Mouse (Mus musculus): ENCODE results near the gene H3f3a. TPM values are rescaled to one million over a fixed set of nuclear protein-coding genes. Genes with fewer than 3 reads are reported as not detected.
A peak's percentile ranks its signal among the peaks of the same experiment; 100 is the strongest.

The H3f3a gene
- polyA plus RNA-seq, 2 experiments, result 1,021 to 2,262 TPM

DNA sequence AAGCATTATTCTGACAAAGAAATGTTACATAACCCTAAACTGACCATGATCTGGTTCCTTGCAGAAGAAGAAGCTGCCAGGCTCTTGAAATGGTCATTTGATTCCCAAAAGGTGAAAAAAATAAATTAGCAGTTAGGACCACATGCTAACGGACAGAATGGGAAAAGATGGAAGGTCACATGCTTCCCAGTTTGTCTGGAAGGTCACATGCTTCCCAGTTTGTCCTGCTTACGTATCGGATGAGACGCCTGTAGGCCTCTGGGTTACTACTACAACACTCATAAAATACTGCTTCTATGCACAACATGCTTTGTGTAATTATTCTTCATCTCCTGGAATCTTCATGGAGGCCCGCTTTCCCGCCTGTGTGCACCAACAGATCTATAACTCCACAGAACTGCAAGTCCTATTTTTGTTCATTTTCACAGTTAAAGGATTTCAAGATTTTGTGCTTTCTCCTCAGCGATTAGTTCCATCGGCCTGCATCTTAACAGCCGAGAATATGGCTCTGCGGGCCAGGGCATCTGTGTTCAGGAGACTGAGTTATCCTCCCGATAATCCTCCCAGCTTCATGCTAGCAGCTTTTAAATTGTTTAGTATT is 36.1 kb upstream of the H3f3a start:
- Histone ChIP-seq H3K36me3 (replicated peaks; ENCODE audit: control insufficient read depth, insufficient read depth, low read depth) (peaks cover 9% of the 10 kb centered on the region), H3K9ac (replicated peaks) (peak overlapping the region; percentile 93), H3K27me3 (ENCODE audit: control insufficient read depth, insufficient read depth, low read length) (no peaks in the 10 kb centered on the region), H3K27ac (peak overlapping the region; percentile 98), H3K4me1 (replicated peaks; ENCODE audit: control insufficient read depth in 2 of 2, insufficient read depth in 2 of 2, low read length in 1 of 2) (peaks cover 35 to 39% of the 10 kb centered on the region in 2 experiments), H3K9me3 (ENCODE audit: control insufficient read depth, low read length) (no peaks in the 10 kb centered on the region), H3K4me3 (ENCODE audit: insufficient read depth in 1 of 2, low read depth in 2 of 2, low read length in 2 of 2) (peak overlapping the region; percentile 41 to 60), H3K4me2 (ENCODE audit: low read depth) (peak overlapping the region; percentile 96)
- ATAC-seq (ENCODE audit: insufficient read depth) (no peak), DNase-seq (ENCODE audit: low read depth in 3 of 3, low spot score in 3 of 3) (no peak)
- TF ChIP-seq CTCF (IDR thresholded peaks at IDR 0.05; ENCODE audit: low read depth), result no peak
- WGBS (ENCODE audit: insufficient replicate concordance), result 34% methylated on average over 11 of the region's 11 CpGs

DNA sequence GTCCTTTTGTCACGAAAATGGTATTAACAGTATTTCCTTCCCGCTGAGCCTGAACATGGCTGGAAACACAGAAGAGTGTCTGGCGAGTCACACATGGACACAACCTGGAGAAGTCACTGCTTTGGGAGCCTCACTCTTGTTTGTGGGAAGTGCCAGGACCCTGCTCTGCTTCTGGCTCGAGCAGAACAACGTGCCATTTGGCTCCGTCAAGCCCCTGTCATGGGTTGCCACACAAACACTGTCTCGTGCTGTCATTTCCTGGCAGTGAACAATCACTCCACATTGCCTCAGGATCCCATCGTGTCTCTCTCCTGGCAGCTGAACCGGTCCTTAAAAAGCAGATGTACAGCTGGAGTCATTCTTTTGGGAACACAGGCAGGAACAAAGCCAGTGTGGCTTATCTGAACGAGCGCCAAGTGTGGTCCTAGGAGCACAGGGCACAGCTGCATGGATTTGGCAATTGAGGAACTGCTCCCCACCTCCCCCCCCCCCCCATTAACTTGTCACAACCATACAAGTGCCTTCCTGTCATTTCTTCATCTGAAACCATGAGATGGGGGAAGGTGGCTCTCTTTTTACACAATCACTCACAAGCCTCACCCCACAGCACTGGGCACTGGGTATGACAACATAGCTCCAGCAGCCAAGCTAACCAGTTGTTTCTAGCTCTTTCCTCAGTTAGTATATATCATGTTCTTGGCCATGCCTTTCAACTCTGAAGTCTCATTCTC is 34.9 kb upstream of the H3f3a start:
- Histone ChIP-seq H3K36me3 (replicated peaks; ENCODE audit: control insufficient read depth, insufficient read depth, low read depth) (peaks cover 7% of the 10 kb centered on the region; the same call in 1 of the 2 replicates), H3K27me3 (ENCODE audit: control insufficient read depth, insufficient read depth, low read length) (no peaks in the 10 kb centered on the region), H3K9ac (replicated peaks) (peak overlapping the region; percentile 82), H3K4me2 (ENCODE audit: low read depth) (peak overlapping the region; percentile 96), H3K4me3 (ENCODE audit: insufficient read depth in 1 of 2, low read depth in 2 of 2, low read length in 2 of 2) (peak overlapping the region; percentile 49 to 53), H3K27ac (peak overlapping the region; percentile 98), H3K4me1 (replicated peaks; ENCODE audit: control insufficient read depth in 2 of 2, insufficient read depth in 2 of 2, low read length in 1 of 2) (peaks cover 35 to 37% of the 10 kb centered on the region in 2 experiments), H3K9me3 (ENCODE audit: control insufficient read depth, low read length) (no peaks in the 10 kb centered on the region)
- 9% methylated on average over 11 of the region's 11 CpGs for WGBS (ENCODE audit: insufficient replicate concordance)
- TF ChIP-seq EP300 (IDR thresholded peaks at IDR 0.05; ENCODE audit: low read depth) (no peak), CTCF (IDR thresholded peaks at IDR 0.05; ENCODE audit: low read depth) (no peak)
- peak; percentile 37 to 55 (median 37) for DNase-seq (ENCODE audit: low read depth in 3 of 3, low spot score in 3 of 3)
- no peak for ATAC-seq (ENCODE audit: insufficient read depth)

DNA sequence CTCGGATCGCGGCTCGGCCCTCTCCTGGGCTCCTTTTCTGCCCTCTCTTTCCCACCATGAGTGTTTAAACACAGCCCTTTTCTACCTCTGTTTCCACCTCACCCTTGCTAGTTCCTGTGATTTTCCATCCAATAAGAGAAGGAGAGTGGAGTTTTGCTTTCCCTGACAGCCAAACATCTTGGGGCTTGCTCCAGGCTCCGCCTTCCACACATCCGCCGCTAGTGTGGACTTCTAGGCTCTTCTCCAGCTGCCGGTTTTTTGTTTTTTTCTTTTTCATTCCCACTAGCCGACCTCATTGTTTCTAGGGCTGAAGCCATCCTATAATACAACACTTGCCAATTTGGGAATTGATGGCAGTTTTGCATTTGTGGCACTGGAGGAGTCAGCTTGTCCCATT is 34.4 kb upstream of the H3f3a start:
- H3K9ac ChIP-seq (replicated peaks), result peak overlapping the region; percentile 82
- H3K36me3 ChIP-seq (replicated peaks; ENCODE audit: control insufficient read depth, insufficient read depth, low read depth), result peaks cover 6% of the 10 kb centered on the region; the same call in 1 of the 2 replicates
- H3K4me2 ChIP-seq (ENCODE audit: low read depth), result peak overlapping the region; percentile 96
- no peak for TF ChIP-seq CTCF (IDR thresholded peaks at IDR 0.05; ENCODE audit: low read depth)
- 0 out of 2 replicates have a peak, but pooled peaks have one; percentile 13 for TF ChIP-seq EP300 (IDR thresholded peaks at IDR 0.05; ENCODE audit: low read depth)
- H3K4me1 ChIP-seq (replicated peaks; ENCODE audit: control insufficient read depth in 2 of 2, insufficient read depth in 2 of 2, low read length in 1 of 2), result peaks cover 37% of the 10 kb centered on the region in 2 experiments
- H3K9me3 ChIP-seq (ENCODE audit: control insufficient read depth, low read length), result no peaks in the 10 kb centered on the region
- H3K4me3 ChIP-seq (ENCODE audit: insufficient read depth in 1 of 2, low read depth in 2 of 2, low read length in 2 of 2), result peak overlapping the region; percentile 49 to 53
- ATAC-seq (ENCODE audit: insufficient read depth) (peak; percentile 44), DNase-seq (ENCODE audit: low read depth in 3 of 3, low spot score in 3 of 3) (peak; percentile 73 to 78 (median 76))
- H3K27me3 ChIP-seq (ENCODE audit: control insufficient read depth, insufficient read depth, low read length), result no peaks in the 10 kb centered on the region
- 1% methylated on average over 9 of the region's 9 CpGs for WGBS (ENCODE audit: insufficient replicate concordance)
- H3K27ac ChIP-seq, result peak overlapping the region; percentile 98

DNA sequence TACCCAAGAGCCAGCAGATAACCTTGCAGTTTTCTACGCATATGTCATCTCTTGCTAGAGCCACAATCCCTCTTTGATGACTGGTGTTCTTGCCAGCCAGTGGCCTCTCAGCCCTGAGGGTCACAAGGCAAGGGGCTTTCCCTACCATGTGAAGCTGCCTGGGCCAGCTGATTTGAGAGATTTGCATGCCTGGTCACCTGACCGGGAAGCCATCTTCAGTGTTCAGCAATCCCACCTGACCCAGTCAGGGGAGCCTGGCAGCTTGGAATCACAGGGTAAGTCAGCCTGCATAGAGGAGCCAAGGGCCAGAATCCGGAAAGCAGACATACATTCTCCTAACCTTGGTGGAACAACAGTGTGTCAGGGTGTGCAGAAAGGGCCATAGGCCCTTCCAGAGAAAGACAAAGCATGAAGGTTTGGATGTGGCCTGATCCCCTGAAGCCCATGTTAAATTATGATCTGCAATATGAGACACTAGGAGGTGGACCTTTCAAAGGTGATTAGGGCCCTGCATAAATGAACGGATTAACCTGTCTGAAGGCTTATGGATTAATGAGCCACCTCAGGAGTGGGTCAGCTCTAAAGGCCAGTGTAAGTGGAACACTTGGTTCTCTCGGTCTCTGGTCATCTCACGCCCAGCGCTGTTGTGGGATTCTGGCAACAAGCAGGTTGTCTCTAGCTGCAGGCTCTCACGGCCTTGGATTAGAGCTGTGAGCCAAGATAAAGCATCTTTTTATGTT is 28.0 kb upstream of the H3f3a start:
- Histone ChIP-seq H3K4me2 (ENCODE audit: low read depth) (no peak overlapping the region), H3K9ac (replicated peaks) (no peak overlapping the region), H3K36me3 (replicated peaks; ENCODE audit: control insufficient read depth, insufficient read depth, low read depth) (no peaks in the 10 kb centered on the region), H3K27me3 (ENCODE audit: control insufficient read depth, insufficient read depth, low read length) (no peaks in the 10 kb centered on the region), H3K9me3 (ENCODE audit: control insufficient read depth, low read length) (no peaks in the 10 kb centered on the region), H3K4me3 (ENCODE audit: insufficient read depth in 1 of 2, low read depth in 2 of 2, low read length in 2 of 2) (no peak overlapping the region), H3K27ac (no peak overlapping the region), H3K4me1 (replicated peaks; ENCODE audit: control insufficient read depth in 2 of 2, insufficient read depth in 2 of 2, low read length in 1 of 2) (peaks cover 0 to 2% of the 10 kb centered on the region in 2 experiments; a peak in 2 of 4 replicates)
- ATAC-seq (ENCODE audit: insufficient read depth) (no peak), DNase-seq (ENCODE audit: low read depth in 3 of 3, low spot score in 3 of 3) (no peak)
- TF ChIP-seq EP300 (IDR thresholded peaks at IDR 0.05; ENCODE audit: low read depth) (no peak), CTCF (IDR thresholded peaks at IDR 0.05; ENCODE audit: low read depth) (no peak)
- 76% methylated on average over 8 of the region's 8 CpGs for WGBS (ENCODE audit: insufficient replicate concordance)

All from liver, embryonic 14.5 days (tissue).